ENCODE assay signal across 17 mouse cellular contexts in the genomic region with DNA sequence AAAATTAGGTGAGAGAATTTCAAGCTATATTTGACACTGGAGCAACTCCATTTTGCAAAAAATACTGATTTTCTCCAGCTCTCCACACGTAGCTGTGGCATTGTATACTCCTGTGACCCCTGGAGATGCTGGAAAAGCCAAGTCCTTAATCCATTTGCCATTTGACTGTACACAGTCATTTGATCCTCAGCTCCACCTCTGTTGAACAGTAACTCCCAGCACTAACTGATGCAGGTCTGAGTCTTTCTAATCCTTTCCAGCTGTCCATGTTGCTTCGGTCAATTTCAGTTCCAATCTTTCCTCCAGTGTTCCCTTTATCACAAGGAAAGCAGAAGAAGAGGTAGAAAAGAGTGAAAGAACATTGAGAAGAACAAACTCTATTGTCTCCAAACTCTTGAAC.
DNase-seq lines count a peak whose midpoint lies in the region; ATAC-seq and TF ChIP-seq lines count a peak whose summit lies in the region.
"Had no signal": no experiment of that assay in that cellular context is flagged by ENCODE, and none has a peak within 500 bp of the region (broad histone marks: within the 10 kb centered on the region; RNA-seq: fewer than 3 reads in every experiment).

No protein-coding gene starts in this region.

- intact Hi-C loops in gastrocnemius, adult 2 months (cut with DNase I): no loop called here
- intact Hi-C loops in gastrocnemius, postnatal 36 days (cut with DNase I): no loop called here

- H3K4me1 ChIP-seq in embryonic facial prominence, embryonic 11.5 days (ENCODE audit: control insufficient read depth, insufficient read depth, low read length): no peaks in the 10 kb centered on the region
- H3K4me1 ChIP-seq in limb, embryonic 13.5 days: peaks cover 8% of the 10 kb centered on the region; the same call in 1 of the 2 replicates
- H3K4me1 ChIP-seq: heart, embryonic 13.5 days; hindbrain, embryonic 13.5 days had no signal

- H3K27ac ChIP-seq in gastrocnemius, adult 2 months: peak overlapping the region; percentile 63
- H3K27ac ChIP-seq in embryonic facial prominence, embryonic 11.5 days (replicated peaks; ENCODE audit: low read depth, low read length): no peak overlapping the region
- H3K27ac ChIP-seq in limb, embryonic 13.5 days: no peak overlapping the region
- H3K27ac ChIP-seq: embryonic facial prominence, embryonic 13.5 days; forebrain, embryonic 10.5 days; heart, embryonic 13.5 days; hindbrain, embryonic 13.5 days; hindbrain, postnatal 0 days had no signal

- no peak overlapping the region for H3K4me3 ChIP-seq in gastrocnemius, adult 2 months
- no peak overlapping the region for H3K4me3 ChIP-seq in embryonic facial prominence, embryonic 11.5 days (ENCODE audit: low read depth, low read length)
- H3K4me3 ChIP-seq in limb, embryonic 13.5 days: no peak overlapping the region
- H3K4me3 ChIP-seq: embryonic facial prominence, embryonic 13.5 days; erythroblast, embryonic 14.5 days; forebrain, embryonic 10.5 days; heart, embryonic 13.5 days; hindbrain, embryonic 13.5 days had no signal

- no peak overlapping the region for H3K9ac ChIP-seq in embryonic facial prominence, embryonic 11.5 days (replicated peaks; ENCODE audit: low read length)
- H3K9ac ChIP-seq in limb, embryonic 13.5 days: no peak overlapping the region
- H3K9ac ChIP-seq: embryonic facial prominence, embryonic 13.5 days; heart, embryonic 13.5 days; hindbrain, embryonic 13.5 days had no signal

- H3K36me3 ChIP-seq in embryonic facial prominence, embryonic 11.5 days (replicated peaks; ENCODE audit: control insufficient read depth, insufficient read depth, low read depth, low read length): no peaks in the 10 kb centered on the region
- H3K36me3 ChIP-seq in limb, embryonic 13.5 days: no peaks in the 10 kb centered on the region
- H3K36me3 ChIP-seq: embryonic facial prominence, embryonic 13.5 days; forebrain, embryonic 10.5 days; heart, embryonic 13.5 days; hindbrain, embryonic 13.5 days had no signal

- no peaks in the 10 kb centered on the region for H3K27me3 ChIP-seq in embryonic facial prominence, embryonic 11.5 days (ENCODE audit: control insufficient read depth, insufficient read depth, low read length)
- H3K27me3 ChIP-seq in limb, embryonic 13.5 days: no peaks in the 10 kb centered on the region
- H3K27me3 ChIP-seq: embryonic facial prominence, embryonic 13.5 days; heart, embryonic 13.5 days; hindbrain, embryonic 13.5 days had no signal

- WGBS in embryonic facial prominence, embryonic 11.5 days: 25% methylated on average over 2 of the region's 2 CpGs
- WGBS in limb, embryonic 13.5 days: 26% methylated on average over 2 of the region's 2 CpGs

- TF ChIP-seq CTCF in gastrocnemius, adult 2 months (IDR thresholded peaks at IDR 0.05): no peak

- no peak overlapping the region for H3K4me2 ChIP-seq in embryonic facial prominence, embryonic 11.5 days (ENCODE audit: low read depth, low read length)
- no peak overlapping the region for H3K4me2 ChIP-seq in limb, embryonic 13.5 days (replicated peaks)
- H3K4me2 ChIP-seq: embryonic facial prominence, embryonic 13.5 days; heart, embryonic 13.5 days; hindbrain, embryonic 13.5 days had no signal

- ATAC-seq in embryonic facial prominence, embryonic 11.5 days (replicated peaks; ENCODE audit: insufficient number of reproducible peaks, low FRiP score, low TSS enrichment, low read depth): no peak
- ATAC-seq in limb, embryonic 13.5 days (ENCODE audit: low FRiP score, low read depth): peak; percentile 67; the same call in 1 of the 2 replicates
- ATAC-seq: forebrain, embryonic 14.5 days; hindbrain, postnatal 0 days had no signal

- no peak for DNase-seq in gastrocnemius, adult 2 months
- no peak for DNase-seq in gastrocnemius, postnatal 36 days
- DNase-seq in 3T3-L1 (ENCODE audit: low read depth, low spot score): peak; percentile 20
- DNase-seq in embryonic facial prominence, embryonic 11.5 days (ENCODE audit: low spot score): peak; percentile 68
- no peak for DNase-seq in c-Kit-positive CD71-positive TER-119-positive erythroid progenitor cells, embryonic 14.5 days (ENCODE audit: low spot score)
- DNase-seq in right cerebral cortex, postnatal 25 days: no peak
- DNase-seq: cerebellum, adult 2 months; cerebellum, postnatal 14 days; kidney, adult 11 months had no signal

- no peaks in the 10 kb centered on the region for H3K9me3 ChIP-seq in embryonic facial prominence, embryonic 11.5 days (replicated peaks; ENCODE audit: control insufficient read depth, low read length)
- no peaks in the 10 kb centered on the region for H3K9me3 ChIP-seq in limb, embryonic 13.5 days
- H3K9me3 ChIP-seq: embryonic facial prominence, embryonic 13.5 days; forebrain, embryonic 10.5 days; heart, embryonic 13.5 days; hindbrain, embryonic 13.5 days had no signal

Comparison
In these comparisons a context has a peak if more than half of its experiments do, and no peak if none do; other contexts are left out.
1. DNase-seq: peak in 3T3-L1 (single experiment) and embryonic facial prominence, embryonic 11.5 days (single experiment); none in gastrocnemius, adult 2 months (single experiment), gastrocnemius, postnatal 36 days (0 of 2), c-Kit-positive CD71-positive TER-119-positive erythroid progenitor cells, embryonic 14.5 days (single experiment) and right cerebral cortex, postnatal 25 days (single experiment).